Mouse (Mus musculus): ENCODE data around the gene Ccdc85a. TPM values are rescaled to one million over a fixed set of nuclear protein-coding genes. Genes with fewer than 3 reads are reported as not detected.
"Not testable (repeated sequence)": the region's sequence is repeated elsewhere in the genome, so short reads cannot be mapped to it uniquely, and the experiment has no call there.

Ccdc85a gene
- total RNA-seq, 2 experiments from 2014 or later = not detected

- no peak for ATAC-seq (replicated peaks; ENCODE audit: low FRiP score, poor library complexity, severe bottlenecking)
Measured at GRCm38 (mm10) chr11:28459165-28459564, 125.0 kb downstream of the Ccdc85a start.

- no peak for ATAC-seq (replicated peaks; ENCODE audit: low FRiP score, poor library complexity, severe bottlenecking)
Measured at GRCm38 (mm10) chr11:28439877-28440276, 144.2 kb downstream of the Ccdc85a start.

DNA sequence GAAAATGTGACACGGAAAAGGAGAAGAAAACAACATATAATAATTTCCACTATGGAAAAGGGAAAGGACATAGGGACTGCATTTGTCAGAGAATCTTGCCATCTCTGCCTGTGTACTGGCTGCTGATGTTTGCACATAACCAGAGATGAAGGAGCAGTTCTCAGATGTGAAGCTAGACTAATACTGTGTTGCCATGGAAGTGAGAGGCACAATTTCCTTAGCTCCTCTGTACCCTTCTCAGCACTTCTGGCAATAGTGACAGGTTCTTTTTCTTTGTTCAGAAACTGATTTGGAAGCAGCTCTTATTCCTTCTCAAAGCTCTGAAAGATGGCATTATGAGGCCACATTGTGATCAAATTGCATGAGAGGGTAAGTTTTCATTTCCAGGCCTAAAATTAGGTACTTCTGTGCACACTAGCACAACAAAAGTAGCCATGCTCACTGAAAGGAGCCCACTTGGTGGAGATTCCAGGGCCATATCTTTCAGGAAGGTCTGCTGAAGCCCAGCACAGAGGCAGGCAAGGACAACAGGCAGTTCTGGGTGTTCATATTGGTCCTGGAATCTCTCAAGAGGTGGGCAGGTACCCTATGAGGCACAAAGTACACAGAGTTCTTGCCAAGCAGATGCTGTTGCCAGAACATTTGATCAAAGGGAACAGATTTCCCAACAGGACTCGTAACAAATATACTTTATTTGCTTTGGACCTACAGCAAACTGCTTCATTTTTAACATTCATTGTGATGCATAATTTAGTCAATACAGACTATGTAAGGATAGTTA lies 161.5 kb downstream of the Ccdc85a start:
- ATAC-seq (replicated peaks; ENCODE audit: low FRiP score, poor library complexity, severe bottlenecking) = no peak

DNA sequence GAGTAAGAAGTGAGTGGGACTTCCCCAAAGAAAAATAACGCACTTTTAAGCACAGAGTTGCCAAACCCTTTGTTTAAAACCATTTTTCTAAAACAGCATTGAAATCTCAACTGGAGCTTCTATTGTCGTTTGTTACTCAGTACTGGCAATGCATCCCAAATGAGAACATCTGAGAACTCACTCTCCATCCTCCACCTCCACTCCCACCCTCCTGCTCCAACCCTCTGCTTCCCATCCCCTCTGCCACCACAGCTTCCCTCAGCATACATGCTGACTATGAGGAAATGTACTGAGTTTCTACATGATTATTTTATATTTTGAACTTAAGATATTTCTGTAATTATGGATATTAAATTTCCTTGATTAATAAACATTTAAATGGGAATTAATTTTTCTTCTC lies 168.3 kb downstream of the Ccdc85a start:
- ATAC-seq (replicated peaks; ENCODE audit: low FRiP score, poor library complexity, severe bottlenecking) = no peak

DNA sequence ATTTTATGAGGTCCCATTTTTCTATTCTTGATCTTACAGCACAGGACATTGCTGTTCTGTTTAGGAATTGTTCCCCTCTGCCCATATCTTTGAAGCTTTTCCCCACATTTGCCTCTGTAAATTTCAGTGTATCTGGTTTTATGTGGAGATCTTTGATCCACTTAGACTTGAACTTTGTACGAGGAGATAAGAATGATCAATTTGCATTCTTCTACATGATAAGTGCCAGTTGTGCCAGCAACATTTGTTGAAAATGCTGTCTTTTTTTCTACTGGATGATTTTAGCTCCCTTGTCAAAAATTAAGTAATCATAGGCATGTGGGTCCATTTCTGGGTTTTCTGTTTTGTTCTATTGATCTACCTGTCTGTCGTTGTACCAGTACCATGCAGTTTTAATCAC lies 174.2 kb downstream of the Ccdc85a start:
- ATAC-seq (replicated peaks; ENCODE audit: low FRiP score, poor library complexity, severe bottlenecking) = not testable (repeated sequence)

- no peak for ATAC-seq (replicated peaks; ENCODE audit: low FRiP score, poor library complexity, severe bottlenecking)
Measured at GRCm38 (mm10) chr11:28397166-28397565, 187.0 kb downstream of the Ccdc85a start.

DNA sequence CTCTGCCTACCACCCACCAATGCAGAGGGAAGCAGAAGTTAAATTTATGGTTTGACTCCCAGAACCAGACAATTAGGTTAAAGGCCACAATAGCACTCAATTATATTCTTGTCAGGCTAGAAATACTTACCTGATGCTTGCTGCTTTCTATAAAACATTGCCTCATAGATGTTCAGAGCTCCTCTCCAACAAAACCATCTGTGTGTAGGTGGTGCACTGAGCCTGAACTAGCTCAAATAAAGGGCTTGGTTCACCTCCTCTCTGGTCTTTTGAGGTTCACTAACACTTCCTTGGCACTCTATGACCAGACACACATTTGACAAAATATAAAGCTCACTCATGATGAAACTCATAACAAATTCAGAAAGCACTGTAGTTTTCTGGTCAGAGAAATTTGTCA lies 208.2 kb downstream of the Ccdc85a start:
- no peak for ATAC-seq (replicated peaks; ENCODE audit: low FRiP score, poor library complexity, severe bottlenecking)

GRCm38 (mm10) chr11:28374636-28375035 lies 209.5 kb downstream of the Ccdc85a start:
- no peak for ATAC-seq (replicated peaks; ENCODE audit: low FRiP score, poor library complexity, severe bottlenecking)

GRCm38 (mm10) chr11:28371381-28371780 lies 212.7 kb downstream of the Ccdc85a start:
- ATAC-seq (replicated peaks; ENCODE audit: low FRiP score, poor library complexity, severe bottlenecking) = not testable (repeated sequence)

GRCm38 (mm10) chr11:28365929-28366244 lies 218.2 kb downstream of the Ccdc85a start:
- no peak for ATAC-seq (replicated peaks; ENCODE audit: low FRiP score, poor library complexity, severe bottlenecking)

DNA sequence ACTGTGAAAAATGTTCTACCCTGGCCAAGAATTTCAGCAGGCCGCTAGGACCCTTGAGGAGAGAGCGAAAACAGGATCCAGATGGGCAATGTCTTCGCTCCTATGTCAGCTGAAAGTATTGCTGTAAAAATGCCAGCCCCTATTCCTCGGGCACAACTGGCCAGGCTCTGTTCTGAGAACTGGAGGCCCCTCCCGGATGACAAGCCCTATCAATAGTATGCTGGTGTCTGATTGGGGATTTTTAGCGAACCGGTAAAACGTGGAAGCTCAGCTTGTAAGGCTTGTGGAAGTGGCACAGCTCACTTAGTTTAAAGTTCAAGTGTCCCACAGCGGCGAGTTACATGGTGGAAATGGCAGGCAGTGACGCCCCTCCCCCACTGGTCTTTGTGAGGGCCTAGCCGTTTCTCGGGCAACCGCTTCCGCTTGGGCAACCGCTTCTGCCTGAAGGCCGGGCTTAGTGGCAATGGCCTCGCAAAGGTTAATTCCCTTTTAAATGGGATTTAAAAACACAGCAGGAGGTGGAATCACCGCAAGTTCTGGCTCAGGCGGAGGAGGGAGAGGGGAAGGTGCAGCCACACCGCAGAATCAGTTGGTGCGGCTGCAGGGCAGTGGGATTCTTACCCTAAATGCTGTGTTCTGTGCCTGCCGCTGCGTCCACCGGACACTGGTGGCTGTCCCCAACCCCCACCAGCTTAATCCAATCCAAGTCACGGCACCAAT lies 218.8 kb downstream of the Ccdc85a start:
- no peak for ATAC-seq (replicated peaks; ENCODE audit: low FRiP score, poor library complexity, severe bottlenecking)

GRCm38 (mm10) chr11:28343465-28343864 lies 240.7 kb downstream of the Ccdc85a start:
- ATAC-seq (replicated peaks; ENCODE audit: low FRiP score, poor library complexity, severe bottlenecking) = no peak

DNA sequence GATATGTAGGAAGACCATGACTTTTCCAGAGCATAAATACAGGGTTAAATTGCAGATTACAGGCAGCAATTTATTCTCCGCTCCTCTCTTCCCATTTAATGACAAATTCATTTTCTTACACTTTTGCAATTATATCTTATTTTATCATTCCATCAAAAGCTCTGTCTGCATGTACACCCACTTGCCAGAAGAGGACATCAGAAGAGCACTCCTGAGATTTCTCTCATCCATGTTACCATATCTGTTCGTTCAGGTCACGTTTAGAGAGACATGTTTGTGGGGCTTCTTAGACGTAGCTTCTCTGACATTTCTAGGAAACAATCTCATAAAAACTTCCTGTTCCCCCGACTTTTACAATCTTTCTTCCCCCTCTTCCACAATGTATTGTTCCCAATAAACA lies 242.2 kb downstream of the Ccdc85a start:
- no peak for ATAC-seq (replicated peaks; ENCODE audit: low FRiP score, poor library complexity, severe bottlenecking)

GRCm38 (mm10) chr11:28339224-28340150 lies 244.6 kb downstream of the Ccdc85a start, which contains the start of gene Gm6685:
Gm6685 (minus strand) TSS chr11:28339867.
- peak; percentile 89 for ATAC-seq (replicated peaks; ENCODE audit: low FRiP score, poor library complexity, severe bottlenecking)

Other genes starting within 250 kb of the Ccdc85a start
- not detected in 2 replicates for gene Gm6685, start 244.5 kb downstream of the Ccdc85a start, total RNA-seq (2015; ENCODE audit: low replicate concordance)
- gene Gm6685, start 244.5 kb downstream of the Ccdc85a start, total RNA-seq (2017; ENCODE audit: low replicate concordance) = not detected in 2 replicates

Measured in erythroblast, adult 5-6 weeks (primary cell).